Mouse (Mus musculus): ENCODE measurements around the gene Ablim1.

Ablim1 gene

GRCm38 (mm10) chr19:57221684-57222235 lies 93.0 kb downstream of the Ablim1 start:
- DNase-seq (ENCODE audit: low spot score), result no peak

- DNase-seq (ENCODE audit: low spot score), result no peak
These were observed 95.0 kb downstream of the Ablim1 start for GRCm38 (mm10) chr19:57219758-57220157.

GRCm38 (mm10) chr19:57217161-57217560 lies 97.6 kb downstream of the Ablim1 start:
- no peak for DNase-seq (ENCODE audit: low spot score)

GRCm38 (mm10) chr19:57215527-57215926 lies 99.2 kb downstream of the Ablim1 start:
- DNase-seq (ENCODE audit: low spot score), result no peak

- no peak for DNase-seq (ENCODE audit: low spot score)
These were observed 102.3 kb downstream of the Ablim1 start for GRCm38 (mm10) chr19:57212406-57212805.

GRCm38 (mm10) chr19:57211444-57212111 lies 103.1 kb downstream of the Ablim1 start:
- DNase-seq (ENCODE audit: low spot score), result no peak

- no peak for DNase-seq (ENCODE audit: low spot score)
These were observed 103.8 kb downstream of the Ablim1 start for GRCm38 (mm10) chr19:57210924-57211323.

- DNase-seq (ENCODE audit: low spot score), result no peak
These were observed 110.6 kb downstream of the Ablim1 start for GRCm38 (mm10) chr19:57204101-57204500.

GRCm38 (mm10) chr19:57202554-57202953 lies 112.2 kb downstream of the Ablim1 start:
- DNase-seq (ENCODE audit: low spot score), result no peak

GRCm38 (mm10) chr19:57201090-57201483 lies 113.6 kb downstream of the Ablim1 start:
- no peak for DNase-seq (ENCODE audit: low spot score)

GRCm38 (mm10) chr19:57200477-57201089 lies 114.1 kb downstream of the Ablim1 start:
- DNase-seq (ENCODE audit: low spot score), result no peak

GRCm38 (mm10) chr19:57199361-57199760 lies 115.4 kb downstream of the Ablim1 start:
- no peak for DNase-seq (ENCODE audit: low spot score)

GRCm38 (mm10) chr19:57198531-57198930 lies 116.2 kb downstream of the Ablim1 start:
- DNase-seq (ENCODE audit: low spot score), result no peak

GRCm38 (mm10) chr19:57198029-57198428 lies 116.7 kb downstream of the Ablim1 start:
- DNase-seq (ENCODE audit: low spot score), result no peak

GRCm38 (mm10) chr19:57197043-57197817 lies 117.5 kb downstream of the Ablim1 start:
- DNase-seq (ENCODE audit: low spot score), result peak; percentile 61

- DNase-seq (ENCODE audit: low spot score), result no peak
These were observed 118.1 kb downstream of the Ablim1 start for GRCm38 (mm10) chr19:57196616-57197015.

GRCm38 (mm10) chr19:57195169-57195930 lies 119.4 kb downstream of the Ablim1 start:
- DNase-seq (ENCODE audit: low spot score), result no peak

- DNase-seq (ENCODE audit: low spot score), result no peak
These were observed 120.8 kb downstream of the Ablim1 start for GRCm38 (mm10) chr19:57193958-57194357.

- no peak for DNase-seq (ENCODE audit: low spot score)
These were observed 121.3 kb downstream of the Ablim1 start for GRCm38 (mm10) chr19:57193382-57193781.

- DNase-seq (ENCODE audit: low spot score), result no peak
These were observed 123.6 kb downstream of the Ablim1 start for GRCm38 (mm10) chr19:57191109-57191508.

- no peak for DNase-seq (ENCODE audit: low spot score)
These were observed 125.3 kb downstream of the Ablim1 start for GRCm38 (mm10) chr19:57189427-57189826.

- DNase-seq (ENCODE audit: low spot score), result no peak
These were observed 126.2 kb downstream of the Ablim1 start for GRCm38 (mm10) chr19:57188553-57188952.
